In genomic region chr5:110266941-110267340, GRCm38 (mm10) we compare ENCODE assay signal across 29 mouse cellular contexts. TPM values are rescaled to one million over a fixed set of nuclear protein-coding genes. Genes with fewer than 3 reads are reported as not detected.
DNase-seq lines count a peak whose midpoint lies in the region; ATAC-seq lines count a peak whose summit lies in the region.
"Had no signal": no experiment of that assay in that cellular context is flagged by ENCODE, and none has a peak within 500 bp of the region (broad histone marks: within the 10 kb centered on the region; RNA-seq: fewer than 3 reads in every experiment).

No protein-coding gene starts in this region.

- H3K9ac ChIP-seq in liver, embryonic 13.5 days = 0 out of 2 replicates have a peak overlapping the region, but pooled peaks have one; percentile 2
- no peak overlapping the region for H3K9ac ChIP-seq in liver, embryonic 12.5 days
- H3K9ac ChIP-seq: embryonic facial prominence, embryonic 13.5 days; forebrain, embryonic 12.5 days; forebrain, embryonic 15.5 days; heart, embryonic 13.5 days; hindbrain, embryonic 12.5 days; hindbrain, embryonic 15.5 days had no signal

- no peak for ATAC-seq in liver, embryonic 13.5 days (ENCODE audit: low read depth)
- ATAC-seq in liver, embryonic 12.5 days = no peak
- ATAC-seq: activated CD4-positive, CD25-positive, alpha-beta regulatory T cell, adult 4 months; forebrain, embryonic 15.5 days; Patski had no signal

- 0 out of 2 replicates have a peak overlapping the region, but pooled peaks have one; percentile 1 for H3K27ac ChIP-seq in liver, embryonic 13.5 days
- H3K27ac ChIP-seq in liver, embryonic 12.5 days = no peak overlapping the region
- H3K27ac ChIP-seq: embryonic facial prominence, embryonic 10.5 days; embryonic facial prominence, embryonic 13.5 days; forebrain, embryonic 12.5 days; forebrain, embryonic 15.5 days; heart, adult 2 months; heart, embryonic 10.5 days; heart, embryonic 13.5 days; hindbrain, embryonic 12.5 days; hindbrain, embryonic 15.5 days had no signal

- H3K9me3 ChIP-seq in liver, embryonic 13.5 days (replicated peaks) = no peaks in the 10 kb centered on the region
- H3K9me3 ChIP-seq in liver, embryonic 12.5 days (replicated peaks) = no peaks in the 10 kb centered on the region
- H3K9me3 ChIP-seq: embryonic facial prominence, embryonic 10.5 days; embryonic facial prominence, embryonic 13.5 days; forebrain, embryonic 12.5 days; forebrain, embryonic 15.5 days; G1E; heart, embryonic 10.5 days; heart, embryonic 13.5 days; hindbrain, embryonic 12.5 days; hindbrain, embryonic 15.5 days had no signal

- no peaks in the 10 kb centered on the region for H3K27me3 ChIP-seq in liver, embryonic 13.5 days
- H3K27me3 ChIP-seq in liver, embryonic 12.5 days (replicated peaks) = no peaks in the 10 kb centered on the region
- H3K27me3 ChIP-seq: embryonic facial prominence, embryonic 13.5 days; forebrain, embryonic 12.5 days; forebrain, embryonic 15.5 days; heart, embryonic 13.5 days; hindbrain, embryonic 12.5 days; hindbrain, embryonic 15.5 days; Patski had no signal

- H3K4me2 ChIP-seq in liver, embryonic 13.5 days = no peak overlapping the region
- no peak overlapping the region for H3K4me2 ChIP-seq in liver, embryonic 12.5 days
- H3K4me2 ChIP-seq: embryonic facial prominence, embryonic 13.5 days; forebrain, embryonic 12.5 days; forebrain, embryonic 15.5 days; heart, embryonic 13.5 days; hindbrain, embryonic 12.5 days; hindbrain, embryonic 15.5 days had no signal

- no peak for DNase-seq in liver, embryonic 13.5 days
- peak; percentile 29 for DNase-seq in ES-CJ7 (ENCODE audit: low read depth, low spot score)
- peak; percentile 27 for DNase-seq in ZHBTc4 (ENCODE audit: low read depth, low spot score)
- no peak for DNase-seq in heart, postnatal 4 days
- no peak for DNase-seq in left cerebral cortex, adult 9 months (ENCODE audit: low spot score in 2 of 2)
- DNase-seq: adrenal gland, adult 8-10 months; adrenal gland, postnatal 25 days; cerebellum, adult 11-12 months; cerebellum, adult 8-10 months; cerebellum, postnatal 10 days; cerebellum, postnatal 36 days; embryo, embryonic 11 days; gastrocnemius, postnatal 10 days; gastrocnemius, postnatal 36 days; heart, adult 2 months; heart, postnatal 14 days had no signal

- 85% methylated on average over 4 of the region's 4 CpGs for WGBS in liver, embryonic 13.5 days (ENCODE audit: insufficient replicate concordance)
- WGBS in liver, embryonic 12.5 days (ENCODE audit: insufficient replicate concordance) = 78% methylated on average over 4 of the region's 4 CpGs

- H3K36me3 ChIP-seq in liver, embryonic 13.5 days = peaks cover 46% of the 10 kb centered on the region
- peaks cover 50% of the 10 kb centered on the region for H3K36me3 ChIP-seq in liver, embryonic 12.5 days

- peaks cover 30% of the 10 kb centered on the region for H3K4me1 ChIP-seq in liver, embryonic 13.5 days (replicated peaks)
- peaks cover 28% of the 10 kb centered on the region for H3K4me1 ChIP-seq in liver, embryonic 12.5 days

- H3K4me3 ChIP-seq in liver, embryonic 13.5 days (replicated peaks) = no peak overlapping the region
- H3K4me3 ChIP-seq in liver, embryonic 12.5 days = no peak overlapping the region
- H3K4me3 ChIP-seq: embryonic facial prominence, embryonic 10.5 days; embryonic facial prominence, embryonic 13.5 days; erythroblast, embryonic 14.5 days; forebrain, embryonic 12.5 days; forebrain, embryonic 15.5 days; heart, adult 2 months; heart, embryonic 10.5 days; heart, embryonic 13.5 days; hindbrain, embryonic 12.5 days; hindbrain, embryonic 15.5 days had no signal

RNA-seq across cellular contexts. Expression of gene Pgam5, which starts 2.8 kb away (rescaled TPM):
- polyA plus RNA-seq in liver, embryonic 13.5 days (2015; fragmentation: Nextera tagmentation; extraction: Ambion mirVana) = 37.4 and 39.7 TPM in 2 replicates
- 46.5 and 48.1 TPM in 2 replicates for polyA plus RNA-seq in liver, embryonic 12.5 days (2016; fragmentation: Nextera tagmentation; extraction: Ambion mirVana)
- total RNA-seq in heart, postnatal 4 days (2021) = 10 to 100 TPM; 41.4 to 42.8 TPM

RNA-seq across cellular contexts. Expression of gene Pxmp2, which starts 19.0 kb away (rescaled TPM):
- 34.1 and 34.3 TPM in 2 replicates for polyA plus RNA-seq in liver, embryonic 13.5 days (2015; fragmentation: Nextera tagmentation; extraction: Ambion mirVana)
- 24.4 and 26.1 TPM in 2 replicates for polyA plus RNA-seq in liver, embryonic 12.5 days (2016; fragmentation: Nextera tagmentation; extraction: Ambion mirVana)
- total RNA-seq in heart, postnatal 4 days (2021) = 10 to 100 TPM; 23.3 to 25.0 TPM

RNA-seq across cellular contexts. Expression of gene Pole, which starts 19.2 kb away (rescaled TPM):
- 20.6 and 21.8 TPM in 2 replicates for polyA plus RNA-seq in liver, embryonic 13.5 days (2015; fragmentation: Nextera tagmentation; extraction: Ambion mirVana)
- 26.5 and 27.9 TPM in 2 replicates for polyA plus RNA-seq in liver, embryonic 12.5 days (2016; fragmentation: Nextera tagmentation; extraction: Ambion mirVana)
- total RNA-seq in heart, postnatal 4 days (2021) = 10 to 100 TPM; 20.9 to 22.0 TPM

RNA-seq across cellular contexts. Expression of gene Ankle2, which starts 36.1 kb away (rescaled TPM):
- polyA plus RNA-seq in liver, embryonic 13.5 days (2015; fragmentation: Nextera tagmentation; extraction: Ambion mirVana) = 13.5 and 15.9 TPM in 2 replicates
- 20.8 and 21.6 TPM in 2 replicates for polyA plus RNA-seq in liver, embryonic 12.5 days (2016; fragmentation: Nextera tagmentation; extraction: Ambion mirVana)
- total RNA-seq in heart, postnatal 4 days (2021) = 10 to 100 TPM; 27.9 to 29.8 TPM

Comparison
In these comparisons a context has a peak if more than half of its experiments do, and no peak if none do; other contexts are left out.
1. DNase-seq: peak in ES-CJ7 (single experiment) and ZHBTc4 (single experiment); none in liver, embryonic 13.5 days (single experiment), heart, postnatal 4 days (single experiment) and left cerebral cortex, adult 9 months (0 of 2).